Mouse (Mus musculus): ENCODE measurements around the gene Ksr1.

- no peak for TF ChIP-seq POLR2A (IDR thresholded peaks at IDR 0.05; ENCODE audit: extremely low read depth, insufficient read depth, low read length)
- TF ChIP-seq CTCF (IDR thresholded peaks at IDR 0.05; ENCODE audit: low read depth, low read length), result no peak
Measured at GRCm38 (mm10) chr11:79054161-79055152, 91.8 kb downstream of the Ksr1 start.

Data from liver, adult 2 months (tissue).